Mouse (Mus musculus) midbrain, postnatal 0 days (tissue): ENCODE measurements around the gene Mrpl14. TPM values are rescaled to one million over a fixed set of nuclear protein-coding genes. Genes with fewer than 3 reads are reported as not detected.

Source experiments
- ATAC-seq: fragments of 200-750 bp; cut with Nextera tagmentation; 2 replicates; pipeline ENCODE4 v1.8.0; 2017; ENCODE audit warnings: moderate number of reproducible peaks, mild to moderate bottlenecking, moderate TSS enrichment, moderate library complexity; ENCODE audit not compliant: low FRiP score
- DNase-seq: peaks from one replicate; pipeline ENCODE4 v3.0.0-alpha.2; 2015; ENCODE audit warnings: low spot score
- H3K27ac ChIP-seq: fragments of 300-500 bp; sonication (generic); 2 replicates; pipeline ENCODE4 v1.5.1; 2014; ENCODE audit warnings: low read depth, mild to moderate bottlenecking, low read length, mixed read lengths
- H3K27me3 ChIP-seq: fragments of 300-500 bp; sonication (generic); 2 replicates; pipeline ENCODE4 v1.6.1; 2014; ENCODE audit warnings: low read length, control low read depth, mixed read lengths; ENCODE audit not compliant: insufficient read depth
- H3K36me3 ChIP-seq: fragments of 300-500 bp; sonication (generic); 2 replicates; pipeline ENCODE4 v1.6.1; 2014; ENCODE audit warnings: low read length, control low read depth, mixed read lengths; ENCODE audit not compliant: insufficient read depth
- H3K4me1 ChIP-seq: fragments of 300-500 bp; sonication (generic); 2 replicates; pipeline ENCODE4 v1.6.1; 2014; ENCODE audit warnings: mild to moderate bottlenecking, control low read depth, antibody characterized with exemption, low read length, mixed read lengths; ENCODE audit not compliant: insufficient read depth
- H3K4me2 ChIP-seq: fragments of 300-500 bp; sonication (generic); 2 replicates; pipeline ENCODE4 v1.6.1; 2014; ENCODE audit warnings: low read depth, mild to moderate bottlenecking, low read length, mixed read lengths; ENCODE audit not compliant: poor library complexity, severe bottlenecking
- H3K4me3 ChIP-seq: fragments of 300-500 bp; sonication (generic); 2 replicates; pipeline ENCODE4 v1.5.1; 2014; ENCODE audit warnings: low read depth, mild to moderate bottlenecking, low read length, moderate library complexity
- H3K9ac ChIP-seq: fragments of 300-500 bp; sonication (generic); replicated peaks from 2 replicates; pipeline ENCODE4 v1.6.1; 2014; ENCODE audit warnings: mild to moderate bottlenecking, low read length, moderate library complexity, mixed read lengths; ENCODE audit not compliant: poor library complexity, severe bottlenecking
- H3K9me3 ChIP-seq: fragments of 300-500 bp; sonication (generic); 2 replicates; pipeline ENCODE4 v1.6.1; 2016; ENCODE audit warnings: low read length, control low read depth
- CTCF ChIP-seq: IDR thresholded peaks from 2 replicates; pipeline ENCODE4 v1.5.1; 2016; ENCODE audit warnings: antibody characterized with exemption, mild to moderate bottlenecking
- WGBS: fragments of 180-500 bp; shearing (Covaris S2); extraction: QIAGEN DNeasy Blood & Tissue Kit; methylation state at CpG from one replicate; pipeline ENCODE4 v1.1.7; 2014; 5-methylcytosine and 5-hydroxymethylcytosine counted together
- polyA plus RNA-seq: library from polyadenylated mRNA; unstranded; fragments of >200 nt; fragmentation: Nextera tagmentation; extraction: Ambion mirVana; gene quantifications from 2 replicates; pipeline ENCODE4 v1.2.1, GENCODE M21; 2015
- total RNA-seq: library from RNA; depleted of rRNA; stranded (reverse); fragments of >200 nt; gene quantifications from 2 replicates; pipeline ENCODE4 v1.2.3, GENCODE M21; 2014

The Mrpl14 gene
- total and polyA plus RNA-seq, 2 experiments from 2014 or later, result 42.8 to 114 TPM

DNA sequence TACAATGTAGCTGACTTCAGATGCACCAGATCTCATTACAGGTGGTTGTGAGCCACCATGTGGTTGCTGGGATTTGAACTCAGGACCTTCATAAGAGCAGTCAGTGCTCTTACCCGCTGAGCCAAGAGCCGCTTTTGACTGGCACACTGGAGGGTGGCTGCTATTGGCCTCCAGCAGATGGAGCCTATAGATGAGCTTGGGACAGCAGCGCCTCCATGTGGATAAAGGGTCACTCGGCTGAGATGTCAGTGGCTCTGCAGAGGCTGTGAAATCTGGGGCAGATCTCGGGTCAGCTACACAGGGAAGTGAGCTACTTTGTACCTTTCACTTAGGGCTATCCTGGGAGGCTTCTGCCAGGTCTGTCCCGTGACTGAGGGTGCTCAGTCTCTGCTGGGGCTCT lies 30.3 kb upstream of the Mrpl14 start:
- H3K4me3 ChIP-seq, result no peak overlapping the region
- H3K9ac ChIP-seq, result no peak overlapping the region
- H3K4me1 ChIP-seq, result no peaks in the 10 kb centered on the region
- H3K36me3 ChIP-seq, result peaks cover 2% of the 10 kb centered on the region; the same call in 1 of the 2 replicates
- no peak overlapping the region for H3K27ac ChIP-seq
- peak; percentile 57 for TF ChIP-seq CTCF
- no peaks in the 10 kb centered on the region for H3K27me3 ChIP-seq
- H3K9me3 ChIP-seq, result no peaks in the 10 kb centered on the region
- ATAC-seq (no peak), DNase-seq (peak; percentile 42)
- WGBS, result 23% methylated on average over 6 of the region's 6 CpGs
- H3K4me2 ChIP-seq, result no peak overlapping the region

DNA sequence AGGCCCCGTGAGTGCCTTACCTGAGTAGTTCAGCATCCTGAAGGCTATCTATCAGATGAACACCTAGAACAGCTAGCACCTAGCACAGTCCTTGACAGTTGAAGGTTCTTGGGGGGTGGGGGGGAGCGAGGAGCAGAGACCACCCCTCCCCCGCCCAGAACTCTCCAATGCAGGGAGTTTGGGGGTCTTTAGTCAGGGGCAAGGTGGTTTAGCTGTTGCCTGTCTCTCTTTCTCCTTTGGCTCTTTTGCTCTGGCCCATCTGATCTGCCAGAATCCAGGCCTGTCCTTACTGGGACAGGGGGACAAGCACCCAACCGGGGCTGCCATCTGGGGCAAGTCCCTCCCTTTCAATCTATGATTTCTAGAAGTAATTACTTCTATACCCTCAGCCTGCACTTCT lies 26.9 kb upstream of the Mrpl14 start, which contains the start of gene Capn11:
Gene Capn11 (minus strand): TSS at position 101 of the 400 bp plus-strand sequence.
- H3K36me3 ChIP-seq, result peaks cover 21% of the 10 kb centered on the region
- H3K27ac ChIP-seq, result no peak within 1 kb of the TSS
- H3K4me3 ChIP-seq, result no peak within 1 kb of the TSS
- no peaks in the 10 kb centered on the region for H3K9me3 ChIP-seq
- no peak within 1 kb of the TSS for H3K9ac ChIP-seq
- 85% methylated on average over 4 of the region's 4 CpGs for WGBS
- no peak for DNase-seq
- H3K27me3 ChIP-seq, result no peaks in the 10 kb centered on the region
- H3K4me1 ChIP-seq, result no peaks in the 10 kb centered on the region
- TF ChIP-seq CTCF, result no peak
- no peak within 1 kb of the TSS for H3K4me2 ChIP-seq
- ATAC-seq, result no peak

DNA sequence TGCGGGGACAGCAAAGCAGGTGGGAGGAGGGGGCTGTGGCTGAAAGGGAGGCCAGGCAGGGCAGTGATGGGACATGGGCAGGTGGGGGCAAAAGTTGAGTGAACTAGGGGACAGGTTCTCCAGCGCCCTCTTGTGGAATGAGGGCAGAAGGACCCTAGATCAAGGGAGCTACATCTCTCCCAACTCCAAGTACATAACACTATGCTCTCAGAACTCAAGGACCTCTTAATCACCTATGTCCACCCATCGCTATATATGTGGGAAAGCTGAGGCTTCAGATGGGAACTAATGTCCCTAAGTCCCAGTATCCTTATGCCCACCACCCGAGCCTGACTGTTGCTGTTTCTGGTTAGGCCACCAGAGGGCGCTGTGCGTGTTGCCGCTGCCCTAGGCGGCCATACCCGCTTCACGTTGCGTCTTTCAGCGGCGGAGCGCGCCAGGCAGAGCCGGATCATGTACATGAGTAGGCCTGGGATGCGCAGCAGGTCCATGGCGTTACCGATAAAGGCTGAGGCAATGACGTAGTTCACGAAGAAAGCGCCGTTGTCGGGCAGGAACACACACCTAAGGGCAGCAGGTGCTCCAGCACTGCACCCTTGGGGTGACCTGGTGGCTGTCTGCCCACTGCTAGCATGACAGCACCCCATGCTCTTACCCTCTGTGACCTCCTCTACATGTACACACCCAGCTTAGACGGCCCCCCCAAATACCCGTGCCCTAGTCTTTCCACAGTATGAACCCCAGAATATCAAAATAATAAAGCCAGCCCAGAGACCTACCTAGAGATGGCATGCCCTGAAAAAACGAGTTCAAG lies 22.8 kb upstream of the Mrpl14 start:
- peak; percentile 98 for TF ChIP-seq CTCF
- ATAC-seq (peak; percentile 79), DNase-seq (peak; percentile 80)
- Histone ChIP-seq H3K27me3 (no peaks in the 10 kb centered on the region), H3K36me3 (peaks cover 54% of the 10 kb centered on the region), H3K4me2 (peak overlapping the region; percentile 18; the same call in 1 of the 2 replicates), H3K4me3 (no peak overlapping the region), H3K9me3 (no peaks in the 10 kb centered on the region), H3K4me1 (no peaks in the 10 kb centered on the region), H3K27ac (peak overlapping the region; percentile 47; the same call in 1 of the 2 replicates), H3K9ac (no peak overlapping the region)
- 22% methylated on average over 26 of the region's 27 CpGs for WGBS

DNA sequence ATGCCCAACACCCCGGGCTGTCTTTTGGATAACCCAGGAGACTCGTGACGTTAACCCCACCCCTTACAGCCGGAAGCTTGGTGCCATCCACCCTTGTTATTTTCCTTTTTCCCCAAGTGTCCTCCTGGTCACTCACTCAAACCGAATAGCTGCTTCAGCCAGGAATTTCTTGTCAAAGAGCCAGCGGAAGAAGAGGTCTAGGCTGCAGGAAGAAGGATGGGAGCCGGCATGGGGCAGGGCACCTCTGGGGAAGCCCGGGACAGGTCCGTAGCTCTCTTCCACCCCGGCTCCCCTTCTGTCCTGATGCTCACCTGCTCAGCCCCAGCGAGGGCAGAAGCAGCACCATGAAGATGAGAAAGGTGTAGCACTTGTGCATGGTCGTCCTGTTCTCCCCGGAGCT lies 21.5 kb upstream of the Mrpl14 start:
- H3K4me1 ChIP-seq, result no peaks in the 10 kb centered on the region
- no peak overlapping the region for H3K27ac ChIP-seq
- H3K9ac ChIP-seq, result no peak overlapping the region
- no peak overlapping the region for H3K4me3 ChIP-seq
- DNase-seq, result no peak
- H3K9me3 ChIP-seq, result no peaks in the 10 kb centered on the region
- no peak overlapping the region for H3K4me2 ChIP-seq
- 92% methylated on average over 13 of the region's 13 CpGs for WGBS
- H3K36me3 ChIP-seq, result peaks cover 62% of the 10 kb centered on the region
- TF ChIP-seq CTCF, result no peak
- no peak for ATAC-seq
- no peaks in the 10 kb centered on the region for H3K27me3 ChIP-seq

DNA sequence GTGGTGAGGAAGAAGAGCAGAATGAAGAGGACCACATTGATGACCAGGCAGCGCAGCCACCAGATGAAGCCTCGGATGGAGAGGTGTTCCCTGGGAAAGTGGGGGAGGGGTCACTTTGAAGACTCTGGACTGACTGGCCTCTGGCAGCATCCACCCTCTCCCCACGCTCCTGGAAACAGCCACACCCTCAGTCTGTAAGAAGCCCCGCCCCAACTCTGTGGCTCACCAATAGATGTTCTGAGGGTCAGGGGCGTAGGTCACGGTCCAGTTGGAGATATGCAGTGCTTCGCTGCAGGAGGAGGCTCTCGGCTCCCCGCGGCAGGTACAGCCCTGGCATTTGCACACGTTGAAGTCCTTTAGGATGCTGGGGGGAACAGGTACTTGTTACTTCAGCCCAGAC lies 20.0 kb upstream of the Mrpl14 start:
- no peak for TF ChIP-seq CTCF
- Histone ChIP-seq H3K36me3 (peaks cover 72% of the 10 kb centered on the region), H3K9me3 (no peaks in the 10 kb centered on the region), H3K4me1 (no peaks in the 10 kb centered on the region), H3K4me2 (no peak overlapping the region), H3K4me3 (no peak overlapping the region), H3K27me3 (no peaks in the 10 kb centered on the region), H3K27ac (no peak overlapping the region), H3K9ac (no peak overlapping the region)
- 85% methylated on average over 11 of the region's 11 CpGs for WGBS
- DNase-seq, result no peak
- ATAC-seq, result no peak

DNA sequence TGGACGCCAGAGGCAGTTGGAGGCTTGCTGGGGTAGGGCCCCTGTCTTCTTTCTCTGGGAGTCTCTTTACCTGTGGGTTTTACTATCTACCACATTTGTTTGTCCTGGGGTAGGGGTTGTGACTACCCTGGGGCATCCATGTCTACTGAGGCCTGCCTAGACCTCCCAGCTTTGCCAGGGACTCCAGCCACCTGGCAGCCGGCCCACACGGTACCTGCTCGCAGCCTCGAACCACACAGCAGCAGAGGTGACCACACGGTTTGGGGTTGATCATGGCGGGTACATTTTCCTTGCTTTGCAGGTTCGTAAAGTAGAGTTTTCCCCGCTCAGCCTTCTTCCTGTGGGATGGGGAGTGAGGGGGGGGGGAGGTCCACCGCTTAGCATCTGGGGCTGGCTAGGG lies 18.6 kb upstream of the Mrpl14 start:
- WGBS, result 89% methylated on average over 10 of the region's 10 CpGs
- Histone ChIP-seq H3K9me3 (no peaks in the 10 kb centered on the region), H3K4me1 (no peaks in the 10 kb centered on the region), H3K9ac (no peak overlapping the region), H3K27ac (no peak overlapping the region), H3K4me3 (no peak overlapping the region), H3K36me3 (peaks cover 68% of the 10 kb centered on the region), H3K4me2 (no peak overlapping the region), H3K27me3 (no peaks in the 10 kb centered on the region)
- ATAC-seq (no peak), DNase-seq (no peak)
- no peak for TF ChIP-seq CTCF
